Mouse (Mus musculus): ENCODE measurements around the gene Igsf21. TPM values are rescaled to one million over a fixed set of nuclear protein-coding genes. Genes with fewer than 3 reads are reported as not detected.

The Igsf21 gene
- polyA plus RNA-seq, 1 experiment from 2014 or later = 13.8 TPM

GRCm38 (mm10) chr4:140115756-140116155 lies 130.8 kb downstream of the Igsf21 start:
- 89% methylated on average over 9 of the region's 9 CpGs for WGBS
- Histone ChIP-seq H3K27ac (no peak overlapping the region), H3K4me3 (no peak overlapping the region), H3K4me1 (replicated peaks) (no peaks in the 10 kb centered on the region), H3K36me3 (no peaks in the 10 kb centered on the region), H3K9me3 (0 out of 2 replicates have a peak, but pooled peaks cover 3% of the 10 kb centered on the region), H3K27me3 (ENCODE audit: insufficient read depth, poor library complexity, severe bottlenecking) (peaks cover 18% of the 10 kb centered on the region)
- DNase-seq (ENCODE audit: low spot score) = no peak

DNA sequence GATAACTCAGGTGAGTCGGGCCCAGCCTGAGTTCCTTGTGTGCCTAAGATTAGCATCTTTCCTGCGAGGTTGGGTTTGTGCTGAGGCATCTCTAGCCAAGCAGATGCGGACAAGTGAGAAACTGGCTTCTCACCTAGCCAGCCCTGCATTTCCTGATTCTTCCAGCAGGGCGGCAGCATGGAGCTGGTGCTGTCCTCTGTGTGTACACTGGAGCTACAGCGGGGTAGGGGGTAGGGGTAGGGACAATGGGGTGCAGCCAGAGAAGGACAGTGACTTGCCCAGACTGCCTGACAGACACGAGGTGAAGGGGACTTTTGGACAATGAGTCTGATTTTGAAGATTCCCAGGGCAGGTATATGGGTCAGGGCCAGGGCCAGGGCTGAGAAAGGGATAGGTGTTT lies 131.5 kb downstream of the Igsf21 start:
- WGBS = 91% methylated on average over 6 of the region's 6 CpGs
- Histone ChIP-seq H3K4me1 (replicated peaks) (no peaks in the 10 kb centered on the region), H3K9me3 (0 out of 2 replicates have a peak, but pooled peaks cover 3% of the 10 kb centered on the region), H3K36me3 (no peaks in the 10 kb centered on the region), H3K4me3 (no peak overlapping the region), H3K27me3 (ENCODE audit: insufficient read depth, poor library complexity, severe bottlenecking) (peaks cover 25% of the 10 kb centered on the region), H3K27ac (no peak overlapping the region)
- no peak for DNase-seq (ENCODE audit: low spot score)

GRCm38 (mm10) chr4:140113690-140114475 lies 132.7 kb downstream of the Igsf21 start:
- 87% methylated on average over 18 of the region's 18 CpGs for WGBS
- H3K36me3 ChIP-seq = no peaks in the 10 kb centered on the region
- DNase-seq (ENCODE audit: low spot score) = no peak
- 0 out of 2 replicates have a peak, but pooled peaks cover 3% of the 10 kb centered on the region for H3K9me3 ChIP-seq
- H3K27ac ChIP-seq = no peak overlapping the region
- peaks cover 37% of the 10 kb centered on the region for H3K27me3 ChIP-seq (ENCODE audit: insufficient read depth, poor library complexity, severe bottlenecking)
- peaks cover 10% of the 10 kb centered on the region for H3K4me1 ChIP-seq (replicated peaks)
- H3K4me3 ChIP-seq = no peak overlapping the region

- Histone ChIP-seq H3K9me3 (0 out of 2 replicates have a peak, but pooled peaks cover 3% of the 10 kb centered on the region), H3K27ac (no peak overlapping the region; the same call in 1 of the 2 replicates), H3K27me3 (ENCODE audit: insufficient read depth, poor library complexity, severe bottlenecking) (peaks cover 75% of the 10 kb centered on the region), H3K4me1 (replicated peaks) (peaks cover 38% of the 10 kb centered on the region), H3K36me3 (no peaks in the 10 kb centered on the region), H3K4me3 (peak overlapping the region; percentile 47)
- DNase-seq (ENCODE audit: low spot score) = no peak
- 41% methylated on average over 6 of the region's 6 CpGs for WGBS
These were observed 137.0 kb downstream of the Igsf21 start for GRCm38 (mm10) chr4:140109626-140109948.

- H3K9me3 ChIP-seq = 0 out of 2 replicates have a peak, but pooled peaks cover 3% of the 10 kb centered on the region
- peak overlapping the region; percentile 47 for H3K4me3 ChIP-seq
- peak overlapping the region; percentile 71 for H3K27ac ChIP-seq
- peak; percentile 41 for DNase-seq (ENCODE audit: low spot score)
- 2% methylated on average over 32 of the region's 32 CpGs for WGBS
- H3K27me3 ChIP-seq (ENCODE audit: insufficient read depth, poor library complexity, severe bottlenecking) = peaks cover 80% of the 10 kb centered on the region
- H3K36me3 ChIP-seq = no peaks in the 10 kb centered on the region
- H3K4me1 ChIP-seq (replicated peaks) = peaks cover 43% of the 10 kb centered on the region
These were observed 137.5 kb downstream of the Igsf21 start for GRCm38 (mm10) chr4:140108871-140109625.

GRCm38 (mm10) chr4:140107161-140107560 lies 139.4 kb downstream of the Igsf21 start:
- H3K4me3 ChIP-seq = no peak overlapping the region
- 0 out of 2 replicates have a peak, but pooled peaks cover 3% of the 10 kb centered on the region for H3K9me3 ChIP-seq
- 70% methylated on average over 12 of the region's 12 CpGs for WGBS
- no peaks in the 10 kb centered on the region for H3K36me3 ChIP-seq
- no peak overlapping the region for H3K27ac ChIP-seq
- no peak for DNase-seq (ENCODE audit: low spot score)
- H3K27me3 ChIP-seq (ENCODE audit: insufficient read depth, poor library complexity, severe bottlenecking) = peaks cover 93% of the 10 kb centered on the region
- peaks cover 62% of the 10 kb centered on the region for H3K4me1 ChIP-seq (replicated peaks)

GRCm38 (mm10) chr4:140104795-140105194 lies 141.8 kb downstream of the Igsf21 start:
- peak overlapping the region; percentile 29; the same call in 1 of the 2 replicates for H3K27ac ChIP-seq
- no peaks in the 10 kb centered on the region for H3K9me3 ChIP-seq
- 13% methylated on average over 6 of the region's 6 CpGs for WGBS
- peaks cover 78% of the 10 kb centered on the region for H3K27me3 ChIP-seq (ENCODE audit: insufficient read depth, poor library complexity, severe bottlenecking)
- no peak for DNase-seq (ENCODE audit: low spot score)
- H3K4me1 ChIP-seq (replicated peaks) = peaks cover 70% of the 10 kb centered on the region
- H3K4me3 ChIP-seq = no peak overlapping the region
- no peaks in the 10 kb centered on the region for H3K36me3 ChIP-seq

GRCm38 (mm10) chr4:140103341-140104027 lies 143.1 kb downstream of the Igsf21 start:
- Histone ChIP-seq H3K4me1 (replicated peaks) (peaks cover 68% of the 10 kb centered on the region), H3K9me3 (no peaks in the 10 kb centered on the region), H3K4me3 (peak overlapping the region; percentile 46), H3K27ac (peak overlapping the region; percentile 80), H3K27me3 (ENCODE audit: insufficient read depth, poor library complexity, severe bottlenecking) (peaks cover 71% of the 10 kb centered on the region), H3K36me3 (no peaks in the 10 kb centered on the region)
- WGBS = under 1% methylated on average over 28 of the region's 28 CpGs
- DNase-seq (ENCODE audit: low spot score) = peak; percentile 45

DNA sequence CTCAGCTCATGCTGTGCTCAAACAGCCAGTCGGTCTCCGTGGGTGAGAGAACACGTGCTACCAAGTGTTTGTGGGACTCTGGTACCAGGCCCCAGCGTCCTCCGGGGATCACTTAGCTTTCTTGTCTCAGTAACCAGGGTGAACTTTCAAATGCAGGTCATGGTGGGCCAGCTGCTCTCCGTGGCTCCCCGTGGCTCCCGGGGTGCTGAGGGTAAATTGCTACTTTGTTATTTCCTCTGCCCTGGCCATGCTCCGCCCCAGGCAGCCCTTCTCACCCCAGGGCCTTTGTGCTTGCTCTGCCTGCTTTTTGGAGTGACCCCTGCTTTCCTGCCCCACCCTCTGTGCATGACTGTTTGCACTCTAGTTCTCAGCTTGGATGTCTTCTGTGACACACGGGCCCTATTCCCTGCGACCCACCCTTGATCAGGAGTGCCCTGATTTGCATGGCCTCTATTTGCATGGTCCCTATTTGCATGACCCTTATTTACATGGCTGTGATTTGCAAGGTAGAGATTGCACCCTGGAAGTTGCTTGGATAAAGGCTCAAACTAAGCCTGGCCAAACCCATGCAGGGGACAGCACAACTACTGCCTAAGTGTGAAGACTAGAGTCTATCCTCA lies 143.9 kb downstream of the Igsf21 start:
- peaks cover 65% of the 10 kb centered on the region for H3K27me3 ChIP-seq (ENCODE audit: insufficient read depth, poor library complexity, severe bottlenecking)

GRCm38 (mm10) chr4:140101106-140101505 lies 145.5 kb downstream of the Igsf21 start:
- DNase-seq (ENCODE audit: low spot score) = peak; percentile 19
- 78% methylated on average over 5 of the region's 5 CpGs for WGBS

More for the DNA sequence above, 143.9 kb downstream of the Igsf21 start:
- Histone ChIP-seq H3K27ac (peak overlapping the region; percentile 80), H3K9me3 (no peaks in the 10 kb centered on the region), H3K4me1 (replicated peaks) (peaks cover 62% of the 10 kb centered on the region), H3K4me3 (peak overlapping the region; percentile 46), H3K36me3 (no peaks in the 10 kb centered on the region)
- WGBS = 8% methylated on average over 11 of the region's 11 CpGs
- peak; percentile 33 for DNase-seq (ENCODE audit: low spot score)

GRCm38 (mm10) chr4:140100141-140100540 lies 146.4 kb downstream of the Igsf21 start:
- DNase-seq (ENCODE audit: low spot score) = peak; percentile 41
- Histone ChIP-seq H3K4me3 (no peak overlapping the region), H3K27me3 (ENCODE audit: insufficient read depth, poor library complexity, severe bottlenecking) (peaks cover 42% of the 10 kb centered on the region), H3K9me3 (no peaks in the 10 kb centered on the region), H3K27ac (no peak overlapping the region), H3K4me1 (replicated peaks) (peaks cover 50% of the 10 kb centered on the region), H3K36me3 (no peaks in the 10 kb centered on the region)
- 81% methylated on average over 1 of the region's 1 CpGs for WGBS

More at GRCm38 (mm10) chr4:140101106-140101505, 145.5 kb downstream of the Igsf21 start:
- H3K9me3 ChIP-seq = no peaks in the 10 kb centered on the region
- H3K36me3 ChIP-seq = no peaks in the 10 kb centered on the region
- peaks cover 54% of the 10 kb centered on the region for H3K4me1 ChIP-seq (replicated peaks)
- H3K4me3 ChIP-seq = no peak overlapping the region
- H3K27me3 ChIP-seq (ENCODE audit: insufficient read depth, poor library complexity, severe bottlenecking) = peaks cover 49% of the 10 kb centered on the region
- H3K27ac ChIP-seq = no peak overlapping the region

- peaks cover 6% of the 10 kb centered on the region; the same call in 1 of the 2 replicates for H3K27me3 ChIP-seq (ENCODE audit: insufficient read depth, poor library complexity, severe bottlenecking)
- no peak overlapping the region for H3K27ac ChIP-seq
- H3K9me3 ChIP-seq = no peaks in the 10 kb centered on the region
- no peak overlapping the region for H3K4me3 ChIP-seq
- peak; percentile 12 for DNase-seq (ENCODE audit: low spot score)
- H3K4me1 ChIP-seq (replicated peaks) = peaks cover 15% of the 10 kb centered on the region
- H3K36me3 ChIP-seq = no peaks in the 10 kb centered on the region
- 60% methylated on average over 2 of the region's 2 CpGs for WGBS
These were observed 150.3 kb downstream of the Igsf21 start for GRCm38 (mm10) chr4:140096283-140096682.

Data from hindbrain, embryonic 10.5 days (tissue).